Mouse (Mus musculus) thymus, postnatal 4 days (tissue): Measurements from ENCODE around the gene Tab1.

Experiments used
- DNase-seq: peaks from one replicate; pipeline ENCODE4 v3.0.0; 2021

The Tab1 gene

DNA sequence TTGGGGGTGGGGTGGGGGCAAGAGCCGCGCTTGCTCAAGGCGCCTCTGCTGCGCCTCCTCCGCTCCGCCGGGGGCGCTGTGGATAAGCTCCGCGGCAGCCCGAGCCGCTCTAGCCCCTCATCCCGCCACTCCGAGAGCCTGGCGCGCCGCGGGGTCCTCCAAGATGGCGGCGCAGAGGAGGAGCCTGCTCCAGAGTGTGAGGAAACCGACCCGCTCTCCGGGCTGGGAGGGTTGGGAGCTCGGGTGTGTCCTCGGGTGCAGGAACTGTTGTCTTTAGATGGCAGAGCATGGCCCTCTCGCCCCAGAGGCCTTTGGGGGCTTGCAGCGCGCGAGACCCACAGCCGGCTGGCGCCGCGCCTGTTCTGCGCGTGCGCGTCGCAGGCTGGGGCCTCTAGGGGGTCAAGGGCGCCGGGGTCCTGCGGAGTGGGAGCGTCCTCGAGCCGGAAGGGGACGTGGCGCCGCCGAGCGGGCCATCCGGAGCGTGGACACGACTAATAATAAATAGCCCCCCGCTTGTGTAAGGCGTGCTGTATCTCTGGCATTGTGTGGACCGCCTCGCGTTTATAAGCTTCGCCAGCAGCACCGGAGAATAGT lies at the start of gene Tab1:
Gene Tab1, plus strand, starts transcription at position 135 of the 594 bp plus-strand sequence.
- DNase-seq, result peak; percentile 96

DNA sequence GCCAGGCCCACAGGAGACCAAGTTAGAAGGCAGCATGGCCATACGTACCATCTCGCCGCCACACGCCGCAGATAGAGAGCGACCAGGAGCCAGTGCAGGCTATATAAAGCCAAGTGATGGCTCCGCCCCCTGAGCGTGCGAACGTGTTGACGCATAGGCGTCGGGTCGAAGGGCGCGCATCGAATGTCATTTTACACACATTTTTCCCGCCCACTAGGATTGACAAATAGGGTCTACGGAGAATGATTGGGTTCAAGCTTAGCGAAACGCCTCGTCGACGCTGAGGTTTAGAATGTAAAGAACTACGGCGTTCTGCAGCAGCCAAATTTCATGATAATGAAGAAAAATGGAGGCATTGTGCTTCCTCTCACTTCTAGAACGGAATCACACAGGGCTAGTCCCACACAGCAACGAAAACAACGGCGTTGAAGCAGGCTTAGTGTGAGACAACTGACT lies 49.6 kb upstream of the Tab1 start:
- DNase-seq, result peak; percentile 99

GRCm38 (mm10) chr15:80083740-80084139 lies 49.2 kb upstream of the Tab1 start:
- no peak for DNase-seq

GRCm38 (mm10) chr15:80087406-80088012 lies 45.4 kb upstream of the Tab1 start:
- DNase-seq, result no peak

- peak; percentile 96 for DNase-seq
Observed at GRCm38 (mm10) chr15:80088637-80089036, 44.3 kb upstream of the Tab1 start.

- DNase-seq, result no peak
Observed at GRCm38 (mm10) chr15:80090155-80090554, 42.8 kb upstream of the Tab1 start.

- peak; percentile 53 for DNase-seq
Observed at GRCm38 (mm10) chr15:80090741-80091120, 42.2 kb upstream of the Tab1 start.

GRCm38 (mm10) chr15:80091121-80091955 lies 41.6 kb upstream of the Tab1 start, which contains the start of the genes Syngr1 and Rpl3:
Gene Syngr1 (plus strand): TSS chr15:80091334.
Gene Rpl3 (minus strand): TSS chr15:80091868.
- peak; percentile 97 for DNase-seq

GRCm38 (mm10) chr15:80092041-80092441 lies 40.9 kb upstream of the Tab1 start:
- DNase-seq, result no peak

- no peak for DNase-seq
Observed at GRCm38 (mm10) chr15:80092599-80092998, 40.3 kb upstream of the Tab1 start.

GRCm38 (mm10) chr15:80094201-80094600 lies 38.7 kb upstream of the Tab1 start:
- DNase-seq, result no peak

DNA sequence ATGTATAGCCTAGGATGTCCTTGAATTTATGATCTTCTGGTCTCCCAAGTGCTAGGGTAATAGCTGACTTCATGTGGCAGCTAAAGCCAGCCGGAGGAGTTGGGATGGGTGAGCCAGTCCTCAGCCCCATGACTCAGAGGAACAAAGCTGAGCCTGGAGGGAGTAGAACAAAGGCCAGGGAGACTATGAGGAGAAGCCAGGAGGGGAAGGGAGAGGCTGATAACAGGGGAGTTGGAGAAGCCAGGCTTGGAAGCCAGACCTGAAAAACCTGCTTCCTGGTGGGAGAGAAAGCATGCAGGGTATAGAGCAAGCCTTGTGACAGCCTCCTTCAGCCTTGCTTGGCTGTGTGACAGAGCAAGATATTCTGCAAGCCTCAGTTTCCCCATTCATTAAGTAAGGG lies 37.3 kb upstream of the Tab1 start:
- no peak for DNase-seq

DNA sequence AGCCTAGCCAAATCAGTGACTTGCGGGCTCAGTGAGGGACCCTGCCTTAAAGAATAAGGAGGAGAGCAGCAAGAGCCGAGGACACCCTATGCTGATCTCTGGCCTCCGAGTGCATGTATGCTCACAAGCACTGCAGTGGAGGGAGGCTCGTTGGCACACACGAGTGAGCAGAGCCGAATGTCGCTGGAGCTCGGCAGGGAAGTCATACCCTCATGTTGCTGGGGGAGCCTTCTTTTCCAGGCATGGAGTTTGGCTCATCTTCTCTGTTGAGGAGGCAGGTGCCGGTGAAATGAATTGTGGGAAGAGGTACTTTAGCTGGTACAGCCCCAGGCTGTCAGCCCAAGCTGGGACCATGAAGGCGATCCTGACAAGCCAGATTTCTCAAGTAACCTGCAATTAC lies 36.5 kb upstream of the Tab1 start:
- no peak for DNase-seq

GRCm38 (mm10) chr15:80096946-80097881 lies 35.7 kb upstream of the Tab1 start:
- DNase-seq, result peak; percentile 73

DNA sequence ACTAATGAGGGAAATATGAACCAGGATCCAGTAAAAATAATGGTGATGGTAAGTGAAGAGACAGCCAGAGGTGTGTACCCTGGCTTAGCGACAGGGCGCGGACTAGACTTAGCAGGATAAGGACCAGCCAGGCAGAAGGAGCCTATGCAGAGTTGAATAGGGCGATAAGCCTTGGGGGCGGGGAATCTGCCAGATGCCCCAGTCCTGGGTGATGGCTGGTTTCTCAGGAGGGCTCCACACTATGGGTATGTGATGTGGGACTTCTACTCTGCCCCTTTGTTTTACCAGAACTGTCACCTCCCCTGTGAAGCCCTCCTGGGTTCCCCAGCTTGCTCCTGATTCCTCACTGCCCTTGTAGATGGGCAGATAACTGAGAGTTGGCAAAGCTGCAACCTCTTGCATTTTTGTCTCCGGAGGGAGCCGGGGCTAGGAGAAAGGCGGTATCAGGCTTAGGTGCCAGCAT lies 34.9 kb upstream of the Tab1 start:
- no peak for DNase-seq

DNA sequence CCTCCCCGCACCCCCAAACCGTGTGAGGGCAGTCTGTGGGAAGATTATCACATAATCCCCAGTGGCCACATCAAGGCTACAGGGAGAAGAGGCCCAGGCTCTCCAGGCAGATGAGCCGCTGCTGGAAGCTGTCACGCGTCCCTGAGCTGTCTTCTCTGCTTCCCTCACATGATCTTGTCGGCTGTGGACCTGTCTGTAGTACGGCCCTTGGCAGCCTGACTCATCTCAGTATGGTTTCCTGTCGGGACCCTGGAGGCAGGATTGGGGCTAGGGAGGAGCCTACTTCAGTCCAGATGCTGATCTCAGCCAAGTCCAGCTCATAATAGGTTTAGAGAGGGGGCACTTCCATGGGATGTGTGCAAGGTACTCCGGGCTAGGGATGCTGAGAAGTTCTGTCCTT lies 34.1 kb upstream of the Tab1 start:
- DNase-seq, result no peak

DNA sequence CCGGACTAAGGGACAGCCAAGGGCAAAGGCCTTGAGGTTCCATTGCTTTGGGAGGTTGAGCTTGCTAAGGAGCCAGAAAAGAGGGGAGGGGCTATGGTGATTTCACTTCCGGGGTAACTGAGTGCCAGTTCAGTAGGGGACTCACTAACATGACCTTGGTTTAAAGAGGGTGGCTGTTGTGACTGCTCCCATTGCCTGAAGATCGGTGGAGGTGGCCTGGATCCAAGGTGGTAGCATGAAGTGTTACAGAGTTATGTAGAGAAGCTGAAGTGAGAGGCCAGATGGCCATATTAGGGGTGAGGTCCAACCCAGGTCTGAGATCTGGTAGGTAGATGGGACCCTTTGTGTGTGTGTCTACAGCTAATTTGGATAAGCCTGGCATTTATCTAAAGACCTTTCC lies 33.5 kb upstream of the Tab1 start:
- no peak for DNase-seq

GRCm38 (mm10) chr15:80100196-80100595 lies 32.7 kb upstream of the Tab1 start:
- DNase-seq, result no peak

- DNase-seq, result no peak
Observed at GRCm38 (mm10) chr15:80100871-80101270, 32.1 kb upstream of the Tab1 start.

DNA sequence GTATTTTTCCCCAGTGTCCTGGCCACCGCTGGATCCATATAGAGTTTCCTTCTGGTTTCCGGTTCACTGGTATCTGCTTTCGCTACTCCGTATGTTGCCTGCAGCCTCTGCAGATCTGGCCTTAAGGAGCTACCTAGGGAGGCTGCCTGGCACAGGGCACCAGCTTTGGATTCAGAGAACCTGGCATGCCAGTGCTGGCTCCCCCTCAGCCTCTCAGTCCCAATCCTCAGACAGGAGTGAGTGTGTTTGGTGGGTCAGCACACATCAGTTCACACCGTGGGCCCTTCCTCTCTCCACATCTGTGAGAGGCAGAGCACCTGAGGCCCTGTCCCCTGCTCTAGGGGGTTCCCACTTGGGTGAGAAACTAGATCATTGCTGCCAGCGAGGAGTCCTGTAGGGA lies 31.4 kb upstream of the Tab1 start:
- no peak for DNase-seq

GRCm38 (mm10) chr15:80102495-80102894 lies 30.4 kb upstream of the Tab1 start:
- no peak for DNase-seq
